Mouse (Mus musculus): ENCODE results near the gene Gm13090. TPM values are rescaled to one million over a fixed set of nuclear protein-coding genes. Genes with fewer than 3 reads are reported as not detected.

The Gm13090 gene
- polyA plus RNA-seq, 2 experiments: not detected

DNA sequence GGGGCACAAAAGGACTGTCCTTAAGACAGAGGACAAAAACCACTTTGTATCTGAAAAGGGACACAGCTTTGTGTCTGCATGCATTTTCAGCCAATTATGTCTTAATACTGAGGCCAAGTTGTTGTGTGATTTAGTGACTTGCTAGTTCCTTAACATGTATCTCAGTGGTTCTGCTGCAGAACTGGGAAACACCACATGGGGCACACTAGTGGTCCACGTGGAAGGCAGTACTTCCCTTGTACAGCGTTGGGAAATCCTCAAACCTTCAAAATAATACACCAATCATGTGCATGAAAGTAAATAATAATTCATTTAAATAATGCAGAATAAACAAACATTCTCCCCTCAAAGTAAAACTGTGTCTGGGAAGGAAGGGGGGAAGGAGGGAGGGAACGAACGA lies 20.6 kb upstream of the Gm13090 start:
- WGBS: 77% methylated on average over 4 of the region's 4 CpGs
- Histone ChIP-seq H3K9ac (ENCODE audit: low read depth, low read length, severe bottlenecking) (no peak overlapping the region), H3K27ac (replicated peaks; ENCODE audit: low read depth, low read length) (no peak overlapping the region), H3K4me1 (ENCODE audit: control insufficient read depth, insufficient read depth, low read length) (no peaks in the 10 kb centered on the region), H3K27me3 (ENCODE audit: control insufficient read depth, insufficient read depth, low read length) (no peaks in the 10 kb centered on the region), H3K9me3 (ENCODE audit: control insufficient read depth, low read length) (no peaks in the 10 kb centered on the region), H3K4me2 (replicated peaks; ENCODE audit: low read depth, low read length, severe bottlenecking) (no peak overlapping the region), H3K36me3 (ENCODE audit: control insufficient read depth, insufficient read depth, low read length) (no peaks in the 10 kb centered on the region), H3K4me3 (replicated peaks; ENCODE audit: low read length) (no peak overlapping the region)
- DNase-seq (ENCODE audit: low spot score) (no peak), ATAC-seq (ENCODE audit: low FRiP score, low read depth) (no peak)
- no peak for TF ChIP-seq POLR2A (IDR thresholded peaks at IDR 0.05; ENCODE audit: borderline replicate concordance, extremely low read depth, insufficient read depth, insufficient read length)

DNA sequence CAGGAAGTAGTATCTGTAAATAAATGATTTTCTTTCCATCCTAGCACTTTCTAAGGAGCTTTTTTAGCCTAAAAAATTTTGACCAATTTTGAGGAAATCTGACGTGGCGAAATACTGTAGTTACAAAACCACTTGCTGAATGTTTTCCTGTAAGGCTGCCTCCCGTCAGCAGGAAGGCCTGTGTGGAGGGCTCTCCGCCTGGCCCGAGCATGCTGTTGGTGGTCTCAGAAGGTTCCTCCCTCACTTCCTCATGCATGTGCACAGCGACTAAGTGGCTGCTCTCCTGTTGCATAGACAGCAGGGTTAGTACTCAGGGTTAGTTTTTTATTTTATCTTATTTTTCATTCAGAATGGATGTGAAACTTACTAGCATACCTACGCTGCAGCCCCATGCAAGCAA lies 18.4 kb upstream of the Gm13090 start:
- no peak for ATAC-seq (ENCODE audit: low FRiP score, low read depth)
- DNase-seq (ENCODE audit: low spot score): no peak
- H3K27ac ChIP-seq (replicated peaks; ENCODE audit: low read depth, low read length): no peak overlapping the region
- no peaks in the 10 kb centered on the region for H3K4me1 ChIP-seq (ENCODE audit: control insufficient read depth, insufficient read depth, low read length)
- TF ChIP-seq POLR2A (IDR thresholded peaks at IDR 0.05; ENCODE audit: borderline replicate concordance, extremely low read depth, insufficient read depth, insufficient read length): no peak
- H3K9ac ChIP-seq (ENCODE audit: low read depth, low read length, severe bottlenecking): no peak overlapping the region
- no peaks in the 10 kb centered on the region for H3K9me3 ChIP-seq (ENCODE audit: control insufficient read depth, low read length)
- 0 out of 2 replicates have a peak, but pooled peaks cover 7% of the 10 kb centered on the region for H3K36me3 ChIP-seq (ENCODE audit: control insufficient read depth, insufficient read depth, low read length)
- H3K27me3 ChIP-seq (ENCODE audit: control insufficient read depth, insufficient read depth, low read length): no peaks in the 10 kb centered on the region
- H3K4me2 ChIP-seq (replicated peaks; ENCODE audit: low read depth, low read length, severe bottlenecking): no peak overlapping the region
- H3K4me3 ChIP-seq (replicated peaks; ENCODE audit: low read length): no peak overlapping the region
- WGBS: 89% methylated on average over 7 of the region's 7 CpGs

DNA sequence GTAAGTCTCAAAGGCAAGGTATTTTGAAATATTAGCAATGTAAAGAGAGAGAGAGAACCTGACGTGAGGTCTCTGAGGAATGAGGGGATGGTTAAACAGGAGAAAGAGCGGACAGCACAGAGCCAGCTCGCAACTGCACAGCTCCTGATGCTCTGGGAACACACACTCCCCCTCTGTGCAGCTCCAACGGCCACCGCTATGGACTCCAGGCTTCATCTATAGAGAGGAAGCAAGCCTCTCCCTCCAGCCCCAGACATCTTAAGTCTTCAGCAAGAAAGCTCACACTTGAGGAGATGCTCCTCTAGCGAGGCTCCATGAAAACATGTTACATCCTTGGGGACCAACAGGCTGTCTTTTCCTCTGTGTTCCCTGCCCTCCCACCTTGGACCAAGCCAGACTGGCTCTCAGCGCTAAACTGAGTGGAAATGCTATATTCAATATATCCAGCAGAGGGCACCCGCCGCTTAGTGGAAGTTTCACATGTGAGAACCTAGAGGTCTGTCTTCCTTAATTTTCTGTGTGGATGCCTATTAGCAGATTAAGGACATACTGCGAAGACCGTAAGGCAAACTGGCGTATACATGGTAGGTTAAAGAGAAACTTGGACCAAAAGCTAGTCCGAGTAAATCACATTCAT lies 16.1 kb upstream of the Gm13090 start:
- no peaks in the 10 kb centered on the region for H3K27me3 ChIP-seq (ENCODE audit: control insufficient read depth, insufficient read depth, low read length)
- TF ChIP-seq POLR2A (IDR thresholded peaks at IDR 0.05; ENCODE audit: borderline replicate concordance, extremely low read depth, insufficient read depth, insufficient read length): no peak
- DNase-seq (ENCODE audit: low spot score) (peak; percentile 87), ATAC-seq (ENCODE audit: low FRiP score, low read depth) (peak; percentile 81)
- no peaks in the 10 kb centered on the region for H3K4me1 ChIP-seq (ENCODE audit: control insufficient read depth, insufficient read depth, low read length)
- no peak overlapping the region for H3K9ac ChIP-seq (ENCODE audit: low read depth, low read length, severe bottlenecking)
- H3K9me3 ChIP-seq (ENCODE audit: control insufficient read depth, low read length): no peaks in the 10 kb centered on the region
- H3K36me3 ChIP-seq (ENCODE audit: control insufficient read depth, insufficient read depth, low read length): peaks cover 23% of the 10 kb centered on the region
- no peak overlapping the region for H3K4me3 ChIP-seq (replicated peaks; ENCODE audit: low read length)
- no peak overlapping the region for H3K4me2 ChIP-seq (replicated peaks; ENCODE audit: low read depth, low read length, severe bottlenecking)
- no peak overlapping the region for H3K27ac ChIP-seq (replicated peaks; ENCODE audit: low read depth, low read length)
- whole genome bisulfite sequencing: 59% methylated on average over 13 of the region's 13 CpGs

DNA sequence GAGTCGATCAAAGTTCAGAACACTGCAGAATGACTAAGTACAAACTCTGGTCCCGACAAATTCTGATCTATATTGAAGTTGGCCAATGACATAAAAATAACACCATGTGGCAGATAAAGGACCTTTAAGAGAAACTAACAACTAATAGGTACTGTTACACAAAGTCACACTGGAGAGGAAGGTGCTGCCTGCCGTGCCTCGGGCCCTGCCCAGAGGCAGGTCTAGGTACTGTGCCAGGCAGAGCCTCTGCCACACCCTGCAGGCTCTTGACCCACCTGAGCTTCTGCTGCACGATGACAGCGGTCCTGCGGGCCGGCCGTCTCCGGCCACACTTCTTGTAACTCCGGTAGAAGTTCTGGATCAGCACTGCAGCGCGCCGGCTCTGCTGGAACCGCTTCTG lies 14.6 kb upstream of the Gm13090 start:
- no peaks in the 10 kb centered on the region for H3K4me1 ChIP-seq (ENCODE audit: control insufficient read depth, insufficient read depth, low read length)
- H3K9ac ChIP-seq (ENCODE audit: low read depth, low read length, severe bottlenecking): no peak overlapping the region
- H3K27me3 ChIP-seq (ENCODE audit: control insufficient read depth, insufficient read depth, low read length): no peaks in the 10 kb centered on the region
- no peak overlapping the region for H3K4me3 ChIP-seq (replicated peaks; ENCODE audit: low read length)
- DNase-seq (ENCODE audit: low spot score) (no peak), ATAC-seq (ENCODE audit: low FRiP score, low read depth) (no peak)
- peaks cover 23% of the 10 kb centered on the region for H3K36me3 ChIP-seq (ENCODE audit: control insufficient read depth, insufficient read depth, low read length)
- no peaks in the 10 kb centered on the region for H3K9me3 ChIP-seq (ENCODE audit: control insufficient read depth, low read length)
- H3K27ac ChIP-seq (replicated peaks; ENCODE audit: low read depth, low read length): no peak overlapping the region
- WGBS: 95% methylated on average over 15 of the region's 15 CpGs
- no peak for TF ChIP-seq POLR2A (IDR thresholded peaks at IDR 0.05; ENCODE audit: borderline replicate concordance, extremely low read depth, insufficient read depth, insufficient read length)
- H3K4me2 ChIP-seq (replicated peaks; ENCODE audit: low read depth, low read length, severe bottlenecking): no peak overlapping the region

DNA sequence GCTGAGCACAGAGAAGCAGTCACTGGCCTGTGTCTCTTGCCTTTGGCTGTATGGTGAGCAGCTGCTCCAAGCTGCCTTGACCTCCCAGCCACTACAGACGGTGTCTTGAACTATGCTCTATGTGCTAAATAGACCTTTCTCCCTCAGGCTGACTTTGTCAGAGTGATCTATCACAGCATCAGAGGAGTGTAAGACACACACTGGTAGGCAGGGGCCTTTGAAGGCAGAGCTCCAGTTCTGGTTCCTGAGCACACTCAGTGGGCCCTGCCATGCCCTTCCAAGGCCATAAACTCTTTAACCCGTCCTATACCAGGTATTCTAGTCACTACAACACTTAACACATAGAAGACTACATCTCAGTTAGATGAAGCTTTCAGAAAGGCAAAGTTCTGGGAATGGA lies 8.0 kb upstream of the Gm13090 start:
- Histone ChIP-seq H3K4me3 (replicated peaks; ENCODE audit: low read length) (no peak overlapping the region), H3K9me3 (ENCODE audit: control insufficient read depth, low read length) (no peaks in the 10 kb centered on the region), H3K36me3 (ENCODE audit: control insufficient read depth, insufficient read depth, low read length) (peaks cover 21% of the 10 kb centered on the region), H3K27ac (replicated peaks; ENCODE audit: low read depth, low read length) (no peak overlapping the region), H3K9ac (ENCODE audit: low read depth, low read length, severe bottlenecking) (no peak overlapping the region), H3K27me3 (ENCODE audit: control insufficient read depth, insufficient read depth, low read length) (no peaks in the 10 kb centered on the region), H3K4me1 (ENCODE audit: control insufficient read depth, insufficient read depth, low read length) (no peaks in the 10 kb centered on the region), H3K4me2 (replicated peaks; ENCODE audit: low read depth, low read length, severe bottlenecking) (no peak overlapping the region)
- TF ChIP-seq POLR2A (IDR thresholded peaks at IDR 0.05; ENCODE audit: borderline replicate concordance, extremely low read depth, insufficient read depth, insufficient read length): no peak
- ATAC-seq (ENCODE audit: low FRiP score, low read depth) (no peak), DNase-seq (ENCODE audit: low spot score) (no peak)
- WGBS: 58% methylated on average over 2 of the region's 2 CpGs
